Mouse (Mus musculus) frontal cortex, postnatal 25 days (tissue): Measurements from ENCODE around the gene Prp2.
"Not testable (repeated sequence)": the region's sequence is repeated elsewhere in the genome, so short reads cannot be mapped to it uniquely, and the experiment has no call there.

ENCODE experiments used
- DNase-seq, 2 experiments: peaks; one replicate each; pipeline ENCODE4 v3.0.0; 2022; ENCODE audit warnings: low spot score in 2 of 2

Prp2 gene

DNA sequence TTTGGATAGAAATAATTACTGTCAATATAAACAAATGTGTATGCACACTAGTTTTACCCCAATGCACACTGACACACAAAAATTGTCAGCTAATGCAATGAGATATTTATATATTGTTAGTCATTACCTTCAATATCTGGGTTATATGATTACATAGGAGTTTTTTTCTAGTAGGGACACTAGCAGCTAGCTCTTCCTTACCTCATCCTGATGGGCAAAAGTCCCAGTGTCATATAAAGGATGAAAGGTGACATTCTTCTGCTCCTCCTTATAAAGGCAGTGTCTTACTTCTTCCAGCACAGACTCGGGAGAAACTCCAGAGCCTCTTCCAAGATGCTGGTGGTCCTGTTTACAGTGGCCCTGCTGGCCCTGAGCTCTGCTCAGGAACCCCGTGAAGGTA lies at the start of gene Prp2:
TSS of gene Prp2 (plus strand) at position 301 of the 400 bp plus-strand sequence.
- not testable (repeated sequence) for DNase-seq

DNA sequence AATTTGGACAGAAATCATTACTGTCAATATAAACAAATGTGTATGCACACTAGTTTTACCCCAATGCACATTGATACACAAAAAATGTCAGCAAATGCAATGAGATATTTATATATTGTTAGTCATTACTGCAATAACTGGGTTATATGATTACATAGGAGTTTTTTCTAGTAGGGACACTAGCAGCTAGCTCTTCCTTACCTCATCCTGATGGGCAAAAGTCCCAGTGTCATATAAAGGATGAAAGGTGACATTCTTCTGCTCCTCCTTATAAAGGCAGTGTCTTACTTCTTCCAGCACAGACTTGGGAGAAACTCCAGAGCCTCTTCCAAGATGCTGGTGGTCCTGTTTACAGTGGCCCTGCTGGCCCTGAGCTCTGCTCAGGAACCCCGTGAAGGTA lies 26.2 kb upstream of the Prp2 start, which contains the start of gene Prh1:
TSS of gene Prh1 (plus strand) at position 301 of the 400 bp plus-strand sequence.
- not testable (repeated sequence) for DNase-seq

DNA sequence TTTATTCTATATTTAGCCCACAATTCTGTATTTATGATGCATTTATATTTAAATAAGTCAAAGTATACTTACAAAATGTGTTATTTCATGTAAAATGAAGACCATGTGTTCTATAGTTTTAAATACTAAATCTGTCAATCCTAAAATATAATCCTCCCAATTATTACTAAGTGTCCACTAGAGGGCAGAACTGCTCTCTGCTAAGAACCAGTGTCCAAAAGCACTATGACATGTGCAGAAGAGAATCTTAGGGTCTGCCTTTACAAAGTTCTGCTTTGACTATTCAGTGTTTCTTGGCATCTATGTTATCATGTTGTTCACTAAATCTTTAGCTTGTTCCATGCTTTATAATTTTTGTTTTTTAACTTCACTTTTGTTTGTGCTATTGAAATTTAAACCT lies 53.7 kb downstream of the Prp2 start:
- no peak for DNase-seq
